Mouse (Mus musculus): ENCODE data around the gene Gga2. TPM values are rescaled to one million over a fixed set of nuclear protein-coding genes. Genes with fewer than 3 reads are reported as not detected.
A peak's percentile ranks its signal among the peaks of the same experiment; 100 is the strongest.

The Gga2 gene
- polyA plus RNA-seq, 1 experiment from 2014 or later: 63.7 TPM

DNA sequence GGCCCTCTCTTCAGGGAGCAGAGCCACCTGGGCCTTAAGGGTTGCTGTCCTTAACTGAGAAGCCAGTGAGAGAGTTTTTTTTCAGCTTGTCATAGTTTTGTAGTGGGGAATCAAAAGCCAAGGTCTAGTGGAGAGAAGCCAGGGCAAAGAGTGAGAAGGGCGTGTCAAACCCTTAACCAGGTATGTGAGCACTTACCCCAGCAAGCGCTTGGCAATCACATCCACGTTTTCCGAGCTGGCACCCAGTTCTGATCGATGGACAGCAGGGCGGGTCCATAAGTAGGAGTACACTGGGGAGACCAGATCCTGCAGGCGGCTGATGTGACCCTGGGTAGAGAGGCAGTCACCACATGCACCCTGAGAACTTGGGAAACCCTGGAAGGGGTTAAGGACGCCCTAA lies 23.1 kb upstream of the Gga2 start:
- H3K4me1 ChIP-seq: no peaks in the 10 kb centered on the region
- H3K9ac ChIP-seq: no peak overlapping the region
- H3K9me3 ChIP-seq: no peaks in the 10 kb centered on the region
- H3K27me3 ChIP-seq (replicated peaks): no peaks in the 10 kb centered on the region
- no peak for ATAC-seq (replicated peaks)
- no peak overlapping the region for H3K4me3 ChIP-seq
- 89% methylated on average over 8 of the region's 8 CpGs for WGBS
- no peak overlapping the region for H3K27ac ChIP-seq
- H3K36me3 ChIP-seq (replicated peaks): peaks cover 14% of the 10 kb centered on the region; the same call in 1 of the 2 replicates
- H3K4me2 ChIP-seq: no peak overlapping the region

DNA sequence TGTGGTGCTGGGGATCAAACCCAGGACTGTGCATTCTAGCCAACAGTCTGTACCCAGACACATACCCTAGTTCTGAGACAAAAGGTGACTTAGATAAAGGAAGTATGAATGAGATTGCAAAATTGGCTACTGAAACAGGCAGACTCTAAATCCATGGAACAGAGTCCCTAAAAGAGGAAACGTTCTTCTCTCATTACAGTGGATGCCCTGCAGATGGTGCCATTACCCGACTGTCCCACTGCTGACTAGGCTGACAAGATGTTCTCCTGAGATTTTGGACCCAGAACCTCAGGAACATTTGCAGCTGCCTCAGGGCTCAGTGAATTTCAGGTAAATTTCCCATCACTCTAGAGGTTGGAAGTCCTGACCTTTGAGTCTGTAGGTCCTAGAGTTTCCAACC lies 13.3 kb upstream of the Gga2 start:
- H3K27ac ChIP-seq: no peak overlapping the region
- H3K9ac ChIP-seq: no peak overlapping the region
- H3K9me3 ChIP-seq: no peaks in the 10 kb centered on the region
- H3K4me2 ChIP-seq: no peak overlapping the region
- WGBS: 47% methylated on average over 2 of the region's 2 CpGs
- ATAC-seq (replicated peaks): no peak
- H3K4me3 ChIP-seq: no peak overlapping the region
- H3K4me1 ChIP-seq: no peaks in the 10 kb centered on the region
- no peaks in the 10 kb centered on the region for H3K27me3 ChIP-seq (replicated peaks)
- H3K36me3 ChIP-seq (replicated peaks): peaks cover 9% of the 10 kb centered on the region; the same call in 1 of the 2 replicates

DNA sequence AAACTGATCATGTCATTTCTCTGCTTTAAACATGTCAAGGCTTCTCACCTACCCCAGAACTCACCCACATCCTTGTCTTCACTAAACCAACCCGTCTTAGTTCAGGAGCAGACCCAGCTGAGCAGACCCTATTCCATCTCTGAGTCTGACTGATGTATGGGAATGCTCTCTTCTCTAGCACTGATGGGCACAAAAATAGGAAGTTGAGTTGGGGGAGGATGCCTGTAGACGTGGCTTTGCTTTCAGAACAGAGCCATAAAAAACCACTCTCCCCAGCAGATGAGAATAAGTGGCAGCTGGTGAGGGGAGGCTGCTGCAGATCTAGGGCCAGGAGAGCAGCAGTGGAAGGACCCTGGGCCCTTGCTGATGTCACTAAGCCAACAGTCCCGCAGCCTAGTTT lies 12.3 kb upstream of the Gga2 start:
- no peak for ATAC-seq (replicated peaks)
- Histone ChIP-seq H3K9me3 (no peaks in the 10 kb centered on the region), H3K27ac (no peak overlapping the region), H3K9ac (no peak overlapping the region), H3K4me2 (no peak overlapping the region), H3K4me3 (no peak overlapping the region), H3K4me1 (no peaks in the 10 kb centered on the region), H3K27me3 (replicated peaks) (no peaks in the 10 kb centered on the region), H3K36me3 (replicated peaks) (0 out of 2 replicates have a peak, but pooled peaks cover 7% of the 10 kb centered on the region)
- 78% methylated on average over 3 of the region's 3 CpGs for WGBS

DNA sequence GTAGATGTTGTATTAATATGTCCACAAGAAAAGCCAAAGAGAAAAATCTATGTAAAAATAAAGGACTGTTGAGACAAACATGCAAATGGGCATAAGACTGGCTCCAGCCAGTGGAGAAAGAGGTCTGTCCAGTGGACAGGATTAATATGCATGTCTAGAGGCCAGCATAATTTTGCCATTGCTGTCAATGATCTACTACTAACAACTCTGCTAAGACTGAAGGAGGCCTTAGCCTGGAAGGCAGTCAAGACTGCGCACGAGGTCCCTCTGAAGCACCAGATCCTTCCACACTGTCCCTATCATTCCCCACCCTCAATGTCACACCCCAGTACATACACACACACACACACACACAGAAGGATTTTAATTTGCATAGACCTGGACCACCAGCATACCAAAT lies 1.1 kb upstream of the Gga2 start:
- H3K36me3 ChIP-seq (replicated peaks): no peaks in the 10 kb centered on the region
- no peak overlapping the region for H3K4me3 ChIP-seq
- H3K9ac ChIP-seq: no peak overlapping the region
- H3K4me1 ChIP-seq: peaks cover 27% of the 10 kb centered on the region
- H3K9me3 ChIP-seq: no peaks in the 10 kb centered on the region
- ATAC-seq (replicated peaks): no peak
- WGBS: 93% methylated on average over 2 of the region's 2 CpGs
- H3K4me2 ChIP-seq: no peak overlapping the region
- H3K27ac ChIP-seq: no peak overlapping the region
- H3K27me3 ChIP-seq (replicated peaks): no peaks in the 10 kb centered on the region

DNA sequence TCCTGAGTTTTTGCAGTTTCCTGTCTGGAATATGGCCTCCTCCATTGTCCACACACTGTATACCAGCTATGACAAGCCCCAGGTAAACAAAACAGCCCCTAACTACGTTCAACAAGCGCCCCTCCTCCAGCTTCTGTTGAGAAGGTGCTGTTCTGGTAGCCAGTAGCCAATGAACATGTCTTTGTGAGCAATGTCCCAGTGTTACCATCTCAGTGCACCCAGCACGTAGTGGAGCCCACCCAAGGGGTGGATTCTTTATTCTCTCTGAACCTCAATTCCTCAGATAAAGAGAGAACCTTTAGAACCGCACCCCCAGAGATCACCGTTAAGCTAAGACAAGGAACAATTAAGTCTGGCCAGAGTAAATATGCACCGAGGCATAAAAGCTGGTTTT lies 752 bp downstream of the Gga2 start:
- peak overlapping the region; percentile 86 for H3K4me3 ChIP-seq
- peak overlapping the region; percentile 85 for H3K9ac ChIP-seq
- peak; percentile 72 for ATAC-seq (replicated peaks)
- H3K9me3 ChIP-seq: no peaks in the 10 kb centered on the region
- H3K27ac ChIP-seq: peak overlapping the region; percentile 94
- H3K4me2 ChIP-seq: peak overlapping the region; percentile 63
- no peaks in the 10 kb centered on the region for H3K27me3 ChIP-seq (replicated peaks)
- H3K36me3 ChIP-seq (replicated peaks): no peaks in the 10 kb centered on the region
- peaks cover 45% of the 10 kb centered on the region for H3K4me1 ChIP-seq
- WGBS: under 1% methylated on average over 6 of the region's 6 CpGs

DNA sequence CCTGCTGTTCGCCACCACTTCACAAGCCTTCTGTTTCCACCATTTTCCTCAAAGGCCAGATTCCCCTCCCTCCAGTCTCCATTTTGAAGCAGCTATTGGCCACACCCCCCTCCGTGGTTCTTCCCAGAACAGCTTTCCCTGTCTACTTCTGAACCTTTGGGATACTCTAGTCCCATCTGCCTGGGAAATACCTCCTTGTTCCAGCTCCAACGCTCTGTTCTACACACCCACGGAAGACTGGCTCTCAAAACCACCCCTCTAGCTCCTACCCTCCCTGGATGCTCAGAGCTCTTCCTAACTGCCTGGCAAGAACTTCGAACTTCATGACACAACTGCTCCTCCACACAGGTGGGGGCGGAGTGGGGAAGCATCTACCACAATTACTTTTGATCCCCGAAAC lies 2.0 kb downstream of the Gga2 start:
- Histone ChIP-seq H3K4me1 (peaks cover 48% of the 10 kb centered on the region), H3K9me3 (no peaks in the 10 kb centered on the region), H3K9ac (no peak overlapping the region)

DNA sequence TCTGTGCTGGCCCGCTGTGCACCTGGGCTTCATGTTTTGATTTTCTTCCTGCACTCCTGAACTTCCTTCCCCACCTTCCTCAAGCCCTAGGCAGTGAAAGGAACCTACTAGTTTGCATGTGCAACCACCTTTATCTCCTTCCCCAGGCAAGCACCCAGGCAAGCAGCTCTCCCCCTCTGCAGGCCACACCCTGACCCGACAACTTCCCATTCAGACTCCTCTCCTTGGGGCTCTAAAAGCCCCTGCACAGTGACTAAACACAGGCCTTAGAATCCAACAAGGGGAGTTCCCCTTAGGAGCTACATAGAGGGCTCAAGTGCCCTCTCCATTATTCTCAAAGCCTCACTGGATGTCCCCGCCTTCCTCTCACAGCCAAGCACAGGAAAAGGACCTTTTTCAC lies 2.8 kb downstream of the Gga2 start:
- Histone ChIP-seq H3K36me3 (replicated peaks) (no peaks in the 10 kb centered on the region), H3K9ac (no peak overlapping the region), H3K4me2 (peak overlapping the region; percentile 63), H3K4me3 (peak overlapping the region; percentile 86; the same call in 1 of the 2 replicates), H3K27me3 (replicated peaks) (no peaks in the 10 kb centered on the region), H3K9me3 (no peaks in the 10 kb centered on the region), H3K27ac (no peak overlapping the region), H3K4me1 (peaks cover 48% of the 10 kb centered on the region)
- ATAC-seq (replicated peaks): no peak
- WGBS: 56% methylated on average over 3 of the region's 3 CpGs

More for the DNA sequence above, 2.0 kb downstream of the Gga2 start:
- ATAC-seq (replicated peaks): no peak
- Histone ChIP-seq H3K4me3 (peak overlapping the region; percentile 86; the same call in 1 of the 2 replicates), H3K4me2 (peak overlapping the region; percentile 63), H3K27ac (no peak overlapping the region), H3K27me3 (replicated peaks) (no peaks in the 10 kb centered on the region), H3K36me3 (replicated peaks) (no peaks in the 10 kb centered on the region)
- 87% methylated on average over 7 of the region's 7 CpGs for WGBS

DNA sequence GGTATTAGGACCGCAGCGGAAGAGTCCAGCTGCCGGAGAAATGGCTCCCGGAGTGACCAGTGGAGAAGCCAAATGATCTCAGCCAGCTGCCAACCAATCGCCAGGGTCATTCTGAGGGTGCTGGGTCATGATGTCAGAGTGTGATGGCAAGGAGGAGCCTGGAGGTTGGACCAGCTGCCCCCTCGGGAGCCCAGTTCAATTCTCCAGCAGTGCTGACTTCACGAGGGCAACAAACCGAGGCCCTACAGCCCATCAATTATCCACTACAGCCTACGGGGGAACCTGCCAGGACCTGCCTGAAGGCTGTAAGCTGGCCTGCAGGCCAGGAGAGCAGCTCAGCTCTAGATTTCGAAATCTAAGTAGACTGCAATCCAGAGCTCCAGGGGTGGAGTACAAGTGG lies 5.3 kb downstream of the Gga2 start:
- no peaks in the 10 kb centered on the region for H3K9me3 ChIP-seq
- no peak for ATAC-seq (replicated peaks)
- H3K27ac ChIP-seq: no peak overlapping the region
- H3K27me3 ChIP-seq (replicated peaks): no peaks in the 10 kb centered on the region
- H3K36me3 ChIP-seq (replicated peaks): peaks cover 16% of the 10 kb centered on the region
- 70% methylated on average over 10 of the region's 10 CpGs for WGBS
- H3K9ac ChIP-seq: no peak overlapping the region
- peaks cover 48% of the 10 kb centered on the region for H3K4me1 ChIP-seq
- no peak overlapping the region for H3K4me2 ChIP-seq
- H3K4me3 ChIP-seq: no peak overlapping the region

DNA sequence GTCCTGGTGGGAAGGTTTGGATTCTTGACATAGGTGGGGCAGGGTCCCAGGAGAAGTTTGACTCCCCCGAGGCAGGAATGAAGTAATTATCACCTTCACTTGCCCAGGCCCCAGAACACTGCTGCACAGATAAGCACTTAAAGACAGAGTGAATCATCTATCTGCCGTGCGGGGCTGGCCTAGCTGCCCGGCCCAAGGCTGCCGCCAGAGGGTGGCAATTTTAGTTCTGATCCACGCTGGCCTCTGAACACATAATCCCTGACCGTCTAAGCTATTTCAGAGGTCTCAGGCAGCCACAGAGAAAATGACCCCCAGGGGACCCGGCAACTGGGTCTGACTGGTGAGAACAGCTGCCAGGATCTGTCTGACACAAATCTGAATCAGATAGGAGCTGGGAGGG lies 5.9 kb downstream of the Gga2 start:
- no peak overlapping the region for H3K9ac ChIP-seq
- 52% methylated on average over 8 of the region's 8 CpGs for WGBS
- peaks cover 48% of the 10 kb centered on the region for H3K4me1 ChIP-seq
- H3K9me3 ChIP-seq: no peaks in the 10 kb centered on the region
- H3K27me3 ChIP-seq (replicated peaks): no peaks in the 10 kb centered on the region
- H3K4me2 ChIP-seq: no peak overlapping the region
- no peak for ATAC-seq (replicated peaks)
- H3K36me3 ChIP-seq (replicated peaks): peaks cover 22% of the 10 kb centered on the region
- H3K27ac ChIP-seq: no peak overlapping the region
- no peak overlapping the region for H3K4me3 ChIP-seq

DNA sequence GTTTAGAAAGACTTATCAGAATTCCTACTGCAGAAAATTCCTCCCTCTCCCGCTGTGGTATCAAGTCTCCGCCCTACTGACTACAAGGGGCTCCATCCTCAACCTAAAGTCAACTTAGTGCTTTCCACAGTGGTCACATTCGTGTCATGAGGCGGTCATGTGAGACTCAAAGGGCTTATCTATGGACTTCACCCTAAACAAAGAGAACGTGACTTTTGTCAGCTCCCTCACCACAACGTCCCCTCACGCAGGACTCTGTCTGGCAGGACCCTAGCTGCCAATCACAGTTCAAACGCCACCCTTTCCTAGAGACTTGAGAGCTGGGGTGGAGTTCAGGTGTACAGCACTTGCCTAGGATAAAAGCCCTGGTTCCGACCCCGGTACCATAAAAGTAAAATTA lies 8.1 kb downstream of the Gga2 start:
- Histone ChIP-seq H3K9ac (no peak overlapping the region), H3K27ac (no peak overlapping the region), H3K27me3 (replicated peaks) (no peaks in the 10 kb centered on the region), H3K4me3 (no peak overlapping the region), H3K36me3 (replicated peaks) (peaks cover 42% of the 10 kb centered on the region), H3K4me2 (no peak overlapping the region), H3K9me3 (no peaks in the 10 kb centered on the region), H3K4me1 (peaks cover 28% of the 10 kb centered on the region)
- 92% methylated on average over 10 of the region's 10 CpGs for WGBS
- ATAC-seq (replicated peaks): no peak

DNA sequence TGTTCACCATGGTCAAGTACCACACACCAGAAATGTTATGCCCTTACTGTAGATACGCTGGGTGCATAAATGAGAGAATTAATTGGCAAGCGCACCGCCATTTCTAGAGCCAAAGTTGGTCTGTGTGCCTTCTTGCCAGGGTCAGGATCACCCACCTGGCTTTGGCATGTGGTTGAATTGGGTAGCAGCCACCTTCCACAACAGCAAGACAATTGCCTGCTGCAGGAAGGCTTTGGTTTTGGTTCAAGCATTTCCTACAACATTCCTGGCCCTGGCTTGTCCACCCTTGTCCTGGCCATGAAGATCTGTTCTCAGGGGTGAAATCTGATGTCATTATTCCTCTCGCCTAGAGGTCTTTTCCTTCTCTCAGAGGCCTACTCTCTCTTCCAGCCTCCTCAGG lies 8.7 kb downstream of the Gga2 start:
- no peaks in the 10 kb centered on the region for H3K27me3 ChIP-seq (replicated peaks)
- no peak for ATAC-seq (replicated peaks)
- H3K4me1 ChIP-seq: peaks cover 23% of the 10 kb centered on the region
- no peaks in the 10 kb centered on the region for H3K9me3 ChIP-seq
- H3K4me2 ChIP-seq: no peak overlapping the region
- peaks cover 48% of the 10 kb centered on the region for H3K36me3 ChIP-seq (replicated peaks)
- 94% methylated on average over 4 of the region's 4 CpGs for WGBS
- H3K27ac ChIP-seq: no peak overlapping the region
- no peak overlapping the region for H3K9ac ChIP-seq
- H3K4me3 ChIP-seq: no peak overlapping the region

DNA sequence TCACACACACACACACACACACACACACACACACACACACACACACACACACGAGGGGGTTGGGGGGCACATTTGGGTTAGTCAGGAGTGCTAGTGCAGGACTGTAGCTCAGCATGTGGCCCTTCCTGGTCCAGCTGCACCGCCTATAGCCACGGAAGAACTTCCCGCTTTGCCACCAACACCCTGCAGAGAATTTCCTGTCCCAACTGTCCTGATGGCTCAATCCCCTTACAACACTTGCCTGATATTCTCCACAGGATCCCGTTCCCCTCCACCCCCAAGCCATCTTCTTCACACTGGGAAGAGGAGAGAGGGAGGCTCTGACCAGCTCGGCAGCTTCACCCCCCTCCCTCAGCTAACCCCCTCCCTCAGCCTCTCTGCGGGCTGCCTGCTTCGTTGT lies 20.6 kb downstream of the Gga2 start:
- H3K9ac ChIP-seq: no peak overlapping the region
- H3K4me3 ChIP-seq: no peak overlapping the region
- peaks cover 60% of the 10 kb centered on the region for H3K36me3 ChIP-seq (replicated peaks)
- no peaks in the 10 kb centered on the region for H3K9me3 ChIP-seq
- H3K4me2 ChIP-seq: no peak overlapping the region
- 79% methylated on average over 8 of the region's 8 CpGs for WGBS
- H3K27ac ChIP-seq: no peak overlapping the region
- no peaks in the 10 kb centered on the region for H3K4me1 ChIP-seq
- no peaks in the 10 kb centered on the region for H3K27me3 ChIP-seq (replicated peaks)
- no peak for ATAC-seq (replicated peaks)

DNA sequence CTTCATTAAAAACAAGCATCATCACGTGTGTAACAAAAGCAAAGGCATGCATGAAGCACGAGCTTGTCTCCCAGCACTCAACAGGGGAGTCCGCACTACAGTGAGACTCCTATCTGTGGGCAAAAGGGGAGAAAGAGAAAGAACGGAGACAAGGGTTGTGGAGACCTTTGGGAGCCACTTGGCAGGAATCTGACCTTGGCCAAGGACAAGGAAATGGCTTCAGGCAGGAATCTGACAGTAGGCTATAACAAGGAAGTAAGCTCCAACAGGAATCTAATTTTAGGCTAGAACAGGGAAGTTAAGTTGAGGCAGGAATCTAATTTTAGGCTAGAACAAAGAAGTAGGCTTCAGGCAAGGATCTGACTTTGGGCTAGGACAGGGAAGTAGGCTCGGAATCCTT lies 25.1 kb downstream of the Gga2 start:
- Histone ChIP-seq H3K4me1 (no peaks in the 10 kb centered on the region), H3K4me3 (no peak overlapping the region), H3K36me3 (replicated peaks) (peaks cover 72% of the 10 kb centered on the region), H3K27ac (no peak overlapping the region), H3K27me3 (replicated peaks) (no peaks in the 10 kb centered on the region), H3K9me3 (no peaks in the 10 kb centered on the region), H3K9ac (no peak overlapping the region), H3K4me2 (no peak overlapping the region)
- WGBS: 88% methylated on average over 5 of the region's 5 CpGs
- no peak for ATAC-seq (replicated peaks)
